Mouse (Mus musculus) erythroid progenitor cell, adult 5-6 weeks (primary cell): ENCODE results near the gene Tbc1d1. TPM values are rescaled to one million over a fixed set of nuclear protein-coding genes. Genes with fewer than 3 reads are reported as not detected.
"Not testable (repeated sequence)": the region's sequence is repeated elsewhere in the genome, so short reads cannot be mapped to it uniquely, and the experiment has no call there.

Source experiments
- ATAC-seq: replicated peaks from 2 replicates; pipeline ENCODE4 v1.8.0; 2016; ENCODE audit warnings: moderate number of reproducible peaks, mild to moderate bottlenecking, moderate TSS enrichment, inconsistent platforms; ENCODE audit not compliant: poor library complexity, low FRiP score, severe bottlenecking
- total RNA-seq, 2 experiments: library from RNA; stranded (forward) in 1 of 2; stranded (reverse) in 1 of 2; fragments of 150-400 nt in 1 of 2; fragments of 186-747, 209-891 nt in 1 of 2; gene quantifications; 2 replicates each; pipeline versions ENCODE4 v1.2.3 to v1.2.4; 2015 to 2017; ENCODE audit warnings: low replicate concordance in 2 of 2

The Tbc1d1 gene
- total RNA-seq, 2 experiments from 2014 or later: 5.7 to 15.1 TPM

GRCm38 (mm10) chr5:64296328-64296727 is 140.2 kb downstream of the Tbc1d1 start:
- ATAC-seq: no peak

GRCm38 (mm10) chr5:64297100-64297499 is 141.0 kb downstream of the Tbc1d1 start:
- no peak for ATAC-seq

GRCm38 (mm10) chr5:64298331-64299036 is 142.4 kb downstream of the Tbc1d1 start:
- no peak for ATAC-seq

GRCm38 (mm10) chr5:64299508-64300324 is 143.6 kb downstream of the Tbc1d1 start:
- ATAC-seq: no peak

GRCm38 (mm10) chr5:64301246-64301645 is 145.1 kb downstream of the Tbc1d1 start:
- ATAC-seq: no peak

- no peak for ATAC-seq
Observed at GRCm38 (mm10) chr5:64307289-64307688, 151.2 kb downstream of the Tbc1d1 start.

- ATAC-seq: no peak
Observed at GRCm38 (mm10) chr5:64312295-64312694, 156.2 kb downstream of the Tbc1d1 start.

- ATAC-seq: 0 out of 2 replicates have a peak, but pooled peaks have one; percentile 11
Observed at GRCm38 (mm10) chr5:64313481-64313880, 157.4 kb downstream of the Tbc1d1 start.

GRCm38 (mm10) chr5:64314288-64315052 is 158.4 kb downstream of the Tbc1d1 start:
- ATAC-seq: no peak

GRCm38 (mm10) chr5:64315088-64315487 is 159.0 kb downstream of the Tbc1d1 start:
- no peak for ATAC-seq

GRCm38 (mm10) chr5:64323286-64323685 is 167.2 kb downstream of the Tbc1d1 start:
- no peak for ATAC-seq

GRCm38 (mm10) chr5:64324353-64324752 is 168.2 kb downstream of the Tbc1d1 start:
- ATAC-seq: no peak

GRCm38 (mm10) chr5:64324920-64325319 is 168.8 kb downstream of the Tbc1d1 start:
- no peak for ATAC-seq

- ATAC-seq: no peak
Observed at GRCm38 (mm10) chr5:64325741-64326355, 169.7 kb downstream of the Tbc1d1 start.

GRCm38 (mm10) chr5:64326427-64327181 is 170.5 kb downstream of the Tbc1d1 start:
- ATAC-seq: no peak

GRCm38 (mm10) chr5:64327212-64327902 is 171.3 kb downstream of the Tbc1d1 start:
- ATAC-seq: no peak

GRCm38 (mm10) chr5:64336767-64337408 is 180.8 kb downstream of the Tbc1d1 start:
- ATAC-seq: no peak

GRCm38 (mm10) chr5:64338795-64339194 is 182.7 kb downstream of the Tbc1d1 start:
- not testable (repeated sequence) for ATAC-seq
